Mouse (Mus musculus): Measurements from ENCODE around the gene Rab8b. TPM values are rescaled to one million over a fixed set of nuclear protein-coding genes. Genes with fewer than 3 reads are reported as not detected.
"Not testable (repeated sequence)": the region's sequence is repeated elsewhere in the genome, so short reads cannot be mapped to it uniquely, and the experiment has no call there.

Gene Rab8b
- total RNA-seq, 2 experiments from 2014 or later = 46.1 to 47.1 TPM

DNA sequence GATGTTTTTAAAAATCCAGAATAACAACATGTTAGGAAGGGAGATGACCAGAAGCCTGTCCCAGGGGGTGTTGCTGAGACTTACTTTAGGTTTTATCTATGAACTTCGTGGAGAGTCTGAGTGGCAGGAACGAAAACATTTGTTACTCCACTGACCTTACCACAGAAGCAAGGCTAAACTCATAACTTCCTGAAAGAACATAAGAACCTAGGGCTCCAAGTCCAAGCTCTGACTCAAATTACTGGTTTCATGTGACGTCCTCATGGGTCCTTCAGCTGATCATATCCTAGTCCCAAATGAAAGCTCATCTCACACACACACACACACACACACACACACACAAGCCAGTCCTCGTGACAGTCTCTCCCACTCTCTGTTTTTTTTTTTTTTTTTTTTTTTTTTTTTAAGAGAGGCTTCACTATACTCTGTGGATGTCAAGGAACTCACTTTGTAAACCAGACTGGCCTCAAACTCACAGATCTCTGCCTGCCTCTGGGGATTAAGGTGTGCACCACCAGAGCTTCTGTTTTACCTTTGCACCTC lies 87.0 kb downstream of the Rab8b start:
- no peak for TF ChIP-seq CTCF (conservative IDR thresholded peaks at IDR 0.05)
- no peak overlapping the region for H3K4me3 ChIP-seq
- no peak for DNase-seq (ENCODE audit: low spot score in 2 of 2)
- no peak overlapping the region for H3K27ac ChIP-seq

DNA sequence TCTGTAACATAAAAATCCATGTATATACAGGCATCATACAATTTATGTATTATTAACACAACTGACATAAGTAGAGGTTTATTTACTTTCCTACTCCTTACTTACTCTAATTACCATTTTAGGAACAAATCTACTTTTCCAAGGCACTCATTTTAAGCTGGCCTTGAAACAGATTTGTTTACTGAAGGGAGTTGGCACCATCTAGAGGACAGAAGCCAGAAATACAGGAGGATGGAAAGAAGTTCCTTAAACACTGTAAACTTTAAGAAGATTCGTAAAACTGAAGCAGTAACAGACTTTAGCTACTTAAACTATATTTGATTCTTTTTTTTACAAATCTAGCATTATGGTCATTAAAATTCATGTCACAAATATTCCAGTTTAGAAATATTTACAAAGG lies 93.5 kb downstream of the Rab8b start:
- peak; percentile 29 to 35 for DNase-seq (ENCODE audit: low spot score in 2 of 2)
- Histone ChIP-seq H3K4me3 (no peak overlapping the region), H3K27ac (no peak overlapping the region)
- peak; percentile 89 for TF ChIP-seq CTCF (conservative IDR thresholded peaks at IDR 0.05)

DNA sequence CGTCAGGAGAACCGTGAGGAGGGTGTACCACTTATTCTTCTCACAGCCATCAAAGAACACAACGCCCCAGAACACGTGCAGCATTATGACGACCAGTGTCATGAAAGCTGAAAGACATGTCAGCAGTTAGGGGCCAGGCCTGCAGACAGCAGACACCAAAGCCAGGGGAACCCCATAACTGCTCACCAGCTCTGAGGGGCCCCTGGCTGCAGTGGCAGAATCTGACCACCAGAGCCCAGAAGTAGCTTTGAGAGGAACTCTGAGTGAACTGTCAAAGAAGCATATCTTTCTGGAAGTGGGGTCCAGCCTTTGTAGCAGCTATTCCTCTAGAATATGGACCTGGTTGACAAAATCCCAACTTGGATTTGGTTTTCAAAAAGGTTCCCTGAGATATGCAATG lies 97.2 kb downstream of the Rab8b start:
- peak; percentile 29 for TF ChIP-seq CTCF (conservative IDR thresholded peaks at IDR 0.05)
- not testable (repeated sequence) for H3K27ac ChIP-seq; H3K4me3 ChIP-seq; DNase-seq (ENCODE audit: low spot score in 2 of 2)

DNA sequence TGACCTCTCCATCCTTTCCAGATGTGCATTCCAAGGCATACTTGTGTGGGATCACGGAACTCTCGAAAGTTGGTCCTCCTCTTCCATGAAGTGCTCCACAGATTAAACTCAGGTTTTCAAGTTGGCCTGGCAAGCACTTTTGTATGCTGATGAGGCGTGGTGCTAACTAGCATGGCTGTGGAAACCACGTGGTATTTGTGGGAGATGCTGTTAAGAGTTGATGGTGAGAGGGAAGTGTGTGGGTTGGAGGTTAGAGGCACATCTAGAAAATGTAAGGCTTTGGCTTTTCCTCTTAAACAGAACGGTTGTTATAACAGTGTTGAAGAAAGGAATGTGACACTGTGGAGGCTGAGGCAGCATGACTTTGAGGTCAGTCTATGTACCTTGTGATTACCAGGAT lies 98.5 kb downstream of the Rab8b start:
- TF ChIP-seq CTCF (conservative IDR thresholded peaks at IDR 0.05) = no peak
- Histone ChIP-seq H3K4me3 (no peak overlapping the region), H3K27ac (no peak overlapping the region)
- no peak for DNase-seq (ENCODE audit: low spot score in 2 of 2)

DNA sequence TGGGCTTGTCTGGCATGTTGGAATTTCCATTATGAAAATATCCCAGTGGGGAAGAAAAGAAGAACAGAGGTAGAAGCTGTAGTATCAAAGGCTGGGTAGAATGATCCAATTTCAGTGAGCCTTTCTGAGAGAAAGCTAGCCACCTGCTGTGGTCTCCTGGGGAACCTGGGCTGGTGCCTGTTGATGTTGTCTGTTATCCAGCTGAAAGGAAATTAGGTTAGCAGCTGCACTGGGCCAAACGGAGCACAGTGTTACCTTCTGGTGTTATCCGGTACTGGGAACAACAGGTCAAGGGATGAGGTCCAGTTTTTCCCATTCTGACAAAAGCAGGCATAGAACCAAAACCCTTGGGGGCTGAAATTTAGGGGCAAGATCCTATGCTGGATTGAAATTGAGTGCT lies 106.1 kb downstream of the Rab8b start:
- H3K27ac ChIP-seq = no peak overlapping the region
- no peak for TF ChIP-seq CTCF (conservative IDR thresholded peaks at IDR 0.05)
- DNase-seq (ENCODE audit: low spot score in 2 of 2) = no peak
- no peak overlapping the region for H3K4me3 ChIP-seq

DNA sequence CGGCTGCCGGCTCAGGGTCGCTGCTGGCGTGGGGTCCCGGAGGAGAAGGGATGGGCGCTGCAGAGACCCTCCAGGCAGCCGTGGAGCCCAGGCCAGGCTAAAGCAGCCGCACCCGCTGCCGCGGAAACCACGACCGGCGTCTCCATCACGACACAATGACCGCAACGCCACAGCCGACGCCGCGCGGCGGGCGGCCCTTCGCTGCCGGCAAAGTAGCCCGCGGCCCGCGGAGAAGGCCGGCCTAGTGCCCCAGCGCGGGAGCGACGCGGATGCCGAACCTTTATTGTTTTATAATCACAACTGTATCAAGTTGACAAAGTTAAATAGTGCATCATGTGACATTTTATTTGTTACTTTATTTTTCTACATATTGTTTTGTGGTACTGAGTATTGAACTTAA lies 113.5 kb downstream of the Rab8b start:
- H3K27ac ChIP-seq; DNase-seq (ENCODE audit: low spot score in 2 of 2); H3K4me3 ChIP-seq: not testable (repeated sequence)

DNA sequence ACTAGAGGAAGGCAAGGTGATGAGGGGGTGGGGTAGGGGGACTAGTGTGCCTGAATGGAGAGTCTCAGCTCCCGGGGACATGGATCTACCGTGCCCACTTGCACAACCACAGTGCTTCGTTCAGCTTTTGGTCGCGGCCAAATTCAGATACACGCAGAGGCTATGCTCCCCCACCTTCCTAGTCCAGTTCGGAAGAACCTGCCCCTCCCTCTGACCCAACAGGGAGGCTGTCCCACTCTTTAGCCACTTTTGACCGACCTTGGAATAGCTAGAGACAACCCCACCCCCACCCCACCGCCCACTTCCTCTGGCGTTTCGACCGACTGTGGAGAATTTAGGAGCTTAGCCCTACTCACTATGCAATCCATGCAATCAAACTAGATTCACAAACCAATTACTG lies 117.5 kb downstream of the Rab8b start:
- H3K4me3 ChIP-seq = no peak overlapping the region
- H3K27ac ChIP-seq = no peak overlapping the region
- no peak for DNase-seq (ENCODE audit: low spot score in 2 of 2)
- TF ChIP-seq CTCF (conservative IDR thresholded peaks at IDR 0.05) = no peak

DNA sequence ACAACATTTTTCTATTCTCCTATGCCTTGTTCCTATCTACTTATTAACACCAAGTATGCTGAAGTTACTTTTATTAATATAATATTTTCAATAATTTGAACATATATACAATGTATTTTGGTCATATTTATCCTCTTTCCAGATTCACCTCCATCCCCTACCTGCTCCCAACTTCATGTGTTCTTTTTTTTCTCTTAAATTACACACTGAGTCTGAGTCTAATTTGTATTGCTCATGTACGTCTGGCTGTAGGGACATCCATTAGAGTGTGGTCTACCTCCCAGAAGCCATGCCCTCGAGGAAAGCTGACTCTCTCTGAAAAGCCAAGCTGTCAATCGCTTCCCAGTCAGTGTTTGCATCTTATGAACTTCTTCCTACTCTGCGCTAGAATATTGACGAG lies 122.7 kb downstream of the Rab8b start, which contains the start of gene Gm10647:
Gene Gm10647 (plus strand): TSS at position 301 of the 400 bp plus-strand sequence.
- DNase-seq (ENCODE audit: low spot score in 2 of 2) = no peak
- TF ChIP-seq CTCF (conservative IDR thresholded peaks at IDR 0.05) = no peak
- Histone ChIP-seq H3K27ac (peak within 1 kb of the TSS; percentile 91), H3K4me3 (peak within 1 kb of the TSS; percentile 72)

DNA sequence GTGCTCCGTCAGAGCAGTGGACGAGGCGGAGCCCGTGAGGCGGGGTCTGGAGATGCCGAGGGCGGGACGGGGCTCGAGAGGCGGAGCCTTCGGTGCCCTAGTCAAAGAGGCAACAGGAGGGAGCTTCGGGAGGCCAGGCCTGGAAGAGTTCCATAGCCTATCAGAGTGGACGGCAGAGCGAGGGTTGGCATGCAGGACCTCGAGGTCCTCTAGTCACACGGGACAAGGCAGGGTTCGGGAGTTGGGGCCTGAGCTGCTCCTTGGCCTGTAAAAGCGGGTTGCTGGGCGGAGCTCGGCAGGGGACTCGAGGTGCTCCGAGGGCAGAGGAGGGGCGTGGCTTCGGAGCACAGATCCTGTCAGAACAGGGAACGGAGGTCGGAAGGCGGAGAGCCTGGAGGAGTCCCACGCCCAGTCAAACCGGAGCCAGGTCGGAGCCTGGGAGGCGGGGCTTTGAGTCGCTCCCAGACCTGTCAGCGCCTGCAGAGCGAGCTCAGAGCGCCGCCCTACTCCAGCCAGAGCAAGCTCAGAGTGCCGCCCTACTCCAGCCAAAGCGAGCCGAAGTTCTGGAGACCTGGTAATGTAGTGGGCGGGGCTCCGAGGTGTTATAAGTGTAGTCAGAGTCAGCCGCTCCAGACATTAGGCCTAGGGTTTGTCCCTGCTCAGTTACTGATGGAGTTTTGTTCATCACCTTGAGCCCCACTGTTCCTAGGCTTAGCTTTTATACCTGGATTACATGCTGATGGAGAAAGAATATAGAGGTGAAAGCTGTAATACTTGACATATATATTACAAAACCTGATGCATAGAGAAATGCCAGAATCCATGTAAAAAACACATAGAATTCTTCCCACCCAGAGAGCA lies 123.8 kb downstream of the Rab8b start, which contains the start of gene Aph1b:
Gene Aph1b (minus strand): TSS at position 27 of the 861 bp plus-strand sequence.
- H3K4me3 ChIP-seq = peak within 1 kb of the TSS; percentile 72
- peak within 1 kb of the TSS; percentile 91 for H3K27ac ChIP-seq
- no peak for TF ChIP-seq CTCF (conservative IDR thresholded peaks at IDR 0.05)
- peak; percentile 92 to 95 for DNase-seq (ENCODE audit: low spot score in 2 of 2)

DNA sequence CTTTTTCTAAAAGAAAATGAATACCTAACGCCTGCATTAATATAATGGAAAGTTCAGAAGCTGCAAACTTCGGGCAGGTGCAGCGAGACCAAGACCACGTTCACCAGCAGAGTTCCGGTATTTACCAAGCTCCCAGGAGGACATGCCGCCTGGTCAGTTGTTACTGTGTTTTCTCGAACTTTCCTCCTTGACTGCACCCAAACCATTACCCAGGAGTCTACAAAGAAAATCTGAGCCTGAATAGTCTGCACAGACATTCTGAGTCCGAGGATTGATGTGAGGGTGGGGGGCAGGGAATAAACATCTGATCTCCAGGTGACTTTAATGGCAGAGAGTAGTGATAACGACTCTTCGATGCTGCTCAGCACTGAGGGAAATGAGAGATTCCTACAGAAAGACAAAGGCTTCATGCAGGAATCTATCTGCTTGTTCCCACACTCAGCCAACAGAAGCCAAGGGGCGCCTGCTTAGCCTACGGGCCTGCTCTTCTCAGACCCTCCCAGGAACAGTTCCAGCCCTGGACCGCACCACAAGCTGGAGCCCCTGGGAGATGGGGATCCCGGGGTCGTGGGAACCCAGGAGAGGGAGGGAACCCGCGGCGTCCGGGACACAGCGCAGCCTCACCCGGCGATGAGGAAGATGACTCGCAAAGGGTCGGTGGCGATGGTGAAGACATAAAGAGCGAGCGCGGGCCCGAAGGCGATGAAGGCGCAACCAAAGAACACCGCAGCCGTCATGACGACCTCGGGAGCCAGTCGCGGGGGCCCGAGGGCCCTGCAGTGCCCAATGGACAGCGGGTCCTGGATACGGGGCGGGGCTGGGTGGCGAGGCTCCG lies 124.6 kb downstream of the Rab8b start:
- TF ChIP-seq CTCF (conservative IDR thresholded peaks at IDR 0.05) = no peak
- DNase-seq (ENCODE audit: low spot score in 2 of 2) = no peak
- Histone ChIP-seq H3K27ac (peak overlapping the region; percentile 91), H3K4me3 (peak overlapping the region; percentile 72)

Other genes with a start within 250 kb of the Rab8b start
- 10 to 100 TPM; 48.6 to 52.5 TPM for gene Car12, start 206.0 kb downstream of the Rab8b start, total RNA-seq (2021)
- 10 to 100 TPM; 32.3 to 37.1 TPM for gene Aph1b, start 124.2 kb downstream of the Rab8b start, total RNA-seq (2021)
- gene Gm10647, start 122.6 kb downstream of the Rab8b start, total RNA-seq (2021) = under 1 TPM; 0.56 to 0.82 TPM
- 1 to 10 TPM; 7.6 to 8.4 TPM for gene Aph1c, start 85.0 kb downstream of the Rab8b start, total RNA-seq (2021)
- gene Rps27l, start 26.4 kb upstream of the Rab8b start, total RNA-seq (2021) = 10 to 100 TPM; 32.8 to 38.4 TPM
- 10 to 100 TPM; 13.0 to 14.7 TPM for gene Lactb, start 55.8 kb upstream of the Rab8b start, total RNA-seq (2021)
- gene Tpm1, start 129.7 kb upstream of the Rab8b start, total RNA-seq (2021) = 100 to 1,000 TPM; 213 to 215 TPM